Mouse (Mus musculus): ENCODE data around the gene Proser2.
"Not testable (repeated sequence)": the region's sequence is repeated elsewhere in the genome, so short reads cannot be mapped to it uniquely, and the experiment has no call there.

The Proser2 gene

GRCm38 (mm10) chr2:6128881-6129280 is 1.1 kb downstream of the Proser2 start:
- in situ Hi-C loops (cut with MboI) = no loop called here

GRCm38 (mm10) chr2:6128136-6128805 is 1.7 kb downstream of the Proser2 start:
- in situ Hi-C loops (cut with MboI) = no loop called here

GRCm38 (mm10) chr2:6123046-6123445 is 7.0 kb downstream of the Proser2 start:
- in situ Hi-C loops (cut with MboI) = no loop called here

GRCm38 (mm10) chr2:6121091-6121490 is 8.9 kb downstream of the Proser2 start:
- in situ Hi-C loops (cut with MboI) = no loop called here

GRCm38 (mm10) chr2:6118246-6118645 is 11.8 kb downstream of the Proser2 start:
- in situ Hi-C loops (cut with MboI) = no loop called here

- in situ Hi-C loops (cut with MboI) = no loop called here
Observed at GRCm38 (mm10) chr2:6113792-6114191, 16.2 kb downstream of the Proser2 start.

GRCm38 (mm10) chr2:6112619-6113018 is 17.4 kb downstream of the Proser2 start:
- in situ Hi-C loops (cut with MboI) = no loop called here

GRCm38 (mm10) chr2:6105437-6105836 is 24.6 kb downstream of the Proser2 start:
- in situ Hi-C loops (cut with MboI) = no loop called here

GRCm38 (mm10) chr2:6100755-6101154 is 29.3 kb downstream of the Proser2 start:
- in situ Hi-C loops (cut with MboI) = no loop called here

GRCm38 (mm10) chr2:6100027-6100749 is 29.8 kb downstream of the Proser2 start:
- in situ Hi-C loops (cut with MboI) = no loop called here

- in situ Hi-C loops (cut with MboI) = no loop called here
Observed at GRCm38 (mm10) chr2:6099443-6099842, 30.6 kb downstream of the Proser2 start.

GRCm38 (mm10) chr2:6098924-6099323 is 31.1 kb downstream of the Proser2 start:
- in situ Hi-C loops (cut with MboI) = no loop called here

GRCm38 (mm10) chr2:6097113-6097716 is 32.8 kb downstream of the Proser2 start:
- in situ Hi-C loops (cut with MboI) = no loop called here

- in situ Hi-C loops (cut with MboI) = not testable (repeated sequence)
Observed at GRCm38 (mm10) chr2:6089941-6090340, 40.1 kb downstream of the Proser2 start.

GRCm38 (mm10) chr2:6087151-6087550 is 42.9 kb downstream of the Proser2 start:
- in situ Hi-C loops (cut with MboI) = no loop called here

- in situ Hi-C loops (cut with MboI) = no loop called here
Observed at GRCm38 (mm10) chr2:6085622-6086530, 44.1 kb downstream of the Proser2 start.

GRCm38 (mm10) chr2:6083696-6084095 is 46.3 kb downstream of the Proser2 start:
- in situ Hi-C loops (cut with MboI) = no loop called here

- in situ Hi-C loops (cut with MboI) = no loop called here
Observed at GRCm38 (mm10) chr2:6082615-6083014, 47.4 kb downstream of the Proser2 start.

GRCm38 (mm10) chr2:6081108-6081507 is 48.9 kb downstream of the Proser2 start:
- in situ Hi-C loops (cut with MboI) = no loop called here

GRCm38 (mm10) chr2:6080037-6080436 is 50.0 kb downstream of the Proser2 start:
- in situ Hi-C loops (cut with MboI) = no loop called here

- in situ Hi-C loops (cut with MboI) = no loop called here
Observed at GRCm38 (mm10) chr2:6075530-6075896, 54.5 kb downstream of the Proser2 start.

- in situ Hi-C loops (cut with MboI) = no loop called here
Observed at GRCm38 (mm10) chr2:6074891-6075529, 55.0 kb downstream of the Proser2 start.
